Mouse (Mus musculus) fat pad, adult 2 months (tissue): ENCODE measurements at regions not wholly inside any gene's neighbourhood (a gene's known extent, or its start where the extent isn't known, plus 50 kb on each side); places are given as distances from the start of the nearest gene placed in this dataset.

Experiments used
- DNase-seq: peaks from one replicate; pipeline ENCODE4 v3.0.0-alpha.2; 2011; ENCODE audit warnings: low read depth, low spot score; ENCODE audit errors: extremely low read depth

- DNase-seq = peak; percentile 87
Measured at GRCm38 (mm10) chr8:80263468-80263945, 205.7 kb upstream of the Hhip start.

GRCm38 (mm10) chr8:80262911-80263310 is 205.1 kb upstream of the Hhip start:
- DNase-seq = no peak

- no peak for DNase-seq
Measured at GRCm38 (mm10) chr8:80253541-80253940, 195.7 kb upstream of the Hhip start.

- DNase-seq = no peak
Measured at GRCm38 (mm10) chr8:80251595-80251994, 193.8 kb upstream of the Hhip start.

DNA sequence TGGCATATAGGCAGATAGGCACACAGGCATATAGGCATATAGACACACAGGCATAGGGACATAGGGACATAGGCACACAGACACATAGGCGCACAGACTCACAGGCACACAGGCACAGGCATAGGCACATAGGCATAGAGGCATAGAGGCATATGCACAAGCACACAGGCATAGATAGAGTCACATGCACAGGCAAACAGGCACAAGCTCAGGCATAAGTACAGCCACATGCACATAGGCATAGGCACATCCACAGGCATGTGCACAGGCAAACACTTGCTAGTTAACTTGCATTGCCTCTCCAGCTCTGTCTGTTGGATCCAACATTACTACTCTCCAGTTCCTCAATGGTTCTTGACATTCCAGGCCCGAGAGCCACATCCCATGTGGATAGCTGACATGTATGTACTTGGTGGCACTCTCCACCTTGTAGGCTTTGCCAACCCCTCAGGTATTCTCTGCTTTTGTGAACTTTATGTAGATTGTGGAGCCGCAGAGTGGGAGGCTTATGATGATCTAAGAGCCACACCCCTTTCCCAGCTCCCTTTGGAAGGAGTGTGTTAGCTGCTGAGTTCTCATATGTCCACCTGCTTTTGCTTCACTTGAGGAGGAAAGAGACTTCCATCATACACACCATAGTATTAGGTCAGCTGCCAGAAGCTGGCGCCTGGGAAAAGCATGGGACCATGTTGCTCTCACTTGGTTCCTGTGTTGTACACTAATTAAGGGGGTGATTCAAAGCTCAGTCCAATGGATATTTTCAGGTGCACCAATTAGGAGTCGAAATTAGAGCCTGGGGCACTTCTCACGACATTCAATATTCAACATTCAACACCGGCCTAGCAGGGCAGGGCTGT is 192.7 kb upstream of the Hhip start:
- no peak for DNase-seq

- DNase-seq = no peak
Measured at GRCm38 (mm10) chr8:80249762-80250161, 192.0 kb upstream of the Hhip start.

GRCm38 (mm10) chr8:80239879-80240278 is 182.1 kb upstream of the Hhip start:
- DNase-seq = no peak

GRCm38 (mm10) chr8:80210361-80210760 is 152.6 kb upstream of the Hhip start:
- DNase-seq = no peak

- DNase-seq = no peak
Measured at GRCm38 (mm10) chr8:80204678-80205654, 147.2 kb upstream of the Hhip start.

GRCm38 (mm10) chr8:80203769-80204677 is 146.2 kb upstream of the Hhip start:
- DNase-seq = no peak

GRCm38 (mm10) chr8:80197680-80198079 is 139.9 kb upstream of the Hhip start:
- DNase-seq = no peak

GRCm38 (mm10) chr8:80190510-80190908 is 132.7 kb upstream of the Hhip start:
- DNase-seq = no peak

- no peak for DNase-seq
Measured at GRCm38 (mm10) chr8:80189797-80190509, 132.1 kb upstream of the Hhip start.

- no peak for DNase-seq
Measured at GRCm38 (mm10) chr8:80185286-80185685, 127.5 kb upstream of the Hhip start.

DNA sequence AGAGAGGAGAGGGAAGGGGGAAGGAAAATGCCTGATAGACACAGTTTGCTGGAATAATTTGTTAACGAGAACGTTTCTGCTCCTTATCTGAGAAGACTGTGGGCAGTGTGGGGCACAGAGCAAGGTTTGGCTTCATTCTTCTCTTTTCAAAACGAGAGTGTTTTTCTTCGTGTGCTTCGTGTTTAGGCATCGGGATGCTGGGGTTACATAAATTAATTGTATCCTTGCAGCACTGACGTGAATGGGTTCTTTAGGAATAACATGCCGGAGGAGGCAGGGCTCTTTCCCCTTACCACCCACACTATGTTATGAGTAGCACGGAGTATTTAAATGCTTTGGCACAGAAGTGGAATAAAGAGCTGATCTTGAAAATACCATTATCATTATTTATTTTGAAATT is 110.9 kb upstream of the Hhip start:
- no peak for DNase-seq

DNA sequence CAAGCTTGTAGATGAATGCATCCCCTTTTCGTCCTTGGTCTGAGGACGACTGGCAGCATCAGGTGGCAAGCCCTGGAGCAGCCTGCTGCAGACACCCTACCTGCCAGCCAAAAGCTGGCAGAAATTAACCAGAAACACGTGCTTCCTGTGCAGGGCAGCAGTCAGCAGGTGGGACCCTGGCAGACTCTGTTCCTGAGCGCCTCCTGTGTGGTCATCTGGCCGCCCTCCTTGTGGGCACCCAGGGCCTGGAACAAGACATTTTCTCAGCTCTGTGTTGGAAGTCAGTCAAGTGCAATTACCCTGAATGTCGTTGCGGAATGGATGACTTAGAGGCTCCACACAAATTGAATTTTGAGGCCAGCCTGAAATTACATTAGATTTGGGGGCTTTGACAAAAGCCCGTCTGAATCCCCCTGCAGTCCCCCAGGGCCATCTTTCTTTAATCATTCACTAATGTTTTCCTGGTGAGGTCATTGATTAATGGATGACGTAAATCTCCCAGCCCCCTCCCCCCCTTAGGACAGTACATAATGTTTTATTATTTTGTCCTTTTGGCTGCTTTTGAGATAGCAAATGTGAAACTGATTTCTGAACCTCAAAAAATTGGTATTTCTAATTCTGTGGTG is 91.8 kb upstream of the Hhip start:
- no peak for DNase-seq

GRCm38 (mm10) chr8:80147929-80148328 is 90.1 kb upstream of the Hhip start:
- DNase-seq = no peak

DNA sequence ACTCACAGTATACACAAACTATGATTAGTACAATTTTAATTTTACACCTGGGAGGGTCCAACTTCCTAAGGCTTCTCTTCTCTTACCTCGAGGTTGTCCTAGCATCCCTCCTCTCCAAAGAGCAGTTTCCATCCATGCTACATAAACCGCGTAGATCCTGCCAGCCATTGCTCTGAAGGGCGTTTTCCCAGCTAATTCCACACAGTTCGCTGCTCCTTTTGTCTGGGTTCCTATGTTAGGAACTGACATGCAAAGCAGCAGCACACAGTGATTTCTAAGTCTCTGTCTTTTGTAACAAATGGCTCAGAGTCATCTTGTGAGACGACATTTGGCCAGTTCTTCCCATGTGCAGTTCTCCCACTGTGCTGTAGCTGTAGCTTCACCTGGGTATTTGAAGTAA is 80.7 kb upstream of the Hhip start:
- no peak for DNase-seq

GRCm38 (mm10) chr8:80120378-80120965 is 62.7 kb upstream of the Hhip start:
- DNase-seq = no peak
